Mouse (Mus musculus): ENCODE results near the gene Slc4a10.
"Not testable (repeated sequence)": the region's sequence is repeated elsewhere in the genome, so short reads cannot be mapped to it uniquely, and the experiment has no call there.

The Slc4a10 gene

GRCm38 (mm10) chr2:62046421-62046845, at the start of gene Slc4a10:
TSS of gene Slc4a10 (plus strand) at chr2:62046462.
- DNase-seq = peak; percentile 71

- DNase-seq = not testable (repeated sequence)
These were observed 45.0 kb upstream of the Slc4a10 start for GRCm38 (mm10) chr2:62001251-62001650.

GRCm38 (mm10) chr2:62018209-62018608, 28.1 kb upstream of the Slc4a10 start:
- DNase-seq = no peak

- DNase-seq = no peak
These were observed 720 bp downstream of the Slc4a10 start for GRCm38 (mm10) chr2:62046861-62047503.

GRCm38 (mm10) chr2:62047504-62048005, 1.3 kb downstream of the Slc4a10 start:
- peak; percentile 73 for DNase-seq

- no peak for DNase-seq
These were observed 1.9 kb downstream of the Slc4a10 start for GRCm38 (mm10) chr2:62048116-62048515.

GRCm38 (mm10) chr2:62076512-62076911, 30.2 kb downstream of the Slc4a10 start:
- no peak for DNase-seq

GRCm38 (mm10) chr2:62087566-62087965, 41.3 kb downstream of the Slc4a10 start:
- no peak for DNase-seq

GRCm38 (mm10) chr2:62088715-62089114, 42.5 kb downstream of the Slc4a10 start:
- no peak for DNase-seq

- DNase-seq = no peak
These were observed 42.9 kb downstream of the Slc4a10 start for GRCm38 (mm10) chr2:62089208-62089607.

GRCm38 (mm10) chr2:62100526-62100925, 54.3 kb downstream of the Slc4a10 start:
- DNase-seq = no peak

GRCm38 (mm10) chr2:62115346-62115745, 69.1 kb downstream of the Slc4a10 start:
- peak; percentile 56 for DNase-seq

- DNase-seq = no peak
These were observed 83.7 kb downstream of the Slc4a10 start for GRCm38 (mm10) chr2:62129975-62130374.

- DNase-seq = no peak
These were observed 88.6 kb downstream of the Slc4a10 start for GRCm38 (mm10) chr2:62134911-62135310.

GRCm38 (mm10) chr2:62147636-62148035, 101.4 kb downstream of the Slc4a10 start:
- DNase-seq = peak; percentile 39

GRCm38 (mm10) chr2:62149421-62149820, 103.2 kb downstream of the Slc4a10 start:
- DNase-seq = no peak

- peak; percentile 76 for DNase-seq
These were observed 104.6 kb downstream of the Slc4a10 start for GRCm38 (mm10) chr2:62150830-62151229.

GRCm38 (mm10) chr2:62210109-62210508, 163.8 kb downstream of the Slc4a10 start:
- no peak for DNase-seq

GRCm38 (mm10) chr2:62211106-62211505, 164.8 kb downstream of the Slc4a10 start:
- DNase-seq = no peak

GRCm38 (mm10) chr2:62227563-62227962, 181.3 kb downstream of the Slc4a10 start:
- DNase-seq = no peak

- no peak for DNase-seq
These were observed 185.0 kb downstream of the Slc4a10 start for GRCm38 (mm10) chr2:62231271-62231670.

- no peak for DNase-seq
These were observed 197.9 kb downstream of the Slc4a10 start for GRCm38 (mm10) chr2:62244167-62244566.

- no peak for DNase-seq
These were observed 222.2 kb downstream of the Slc4a10 start for GRCm38 (mm10) chr2:62268467-62268866.

- no peak for DNase-seq
These were observed 225.6 kb downstream of the Slc4a10 start for GRCm38 (mm10) chr2:62271840-62272239.

- DNase-seq = no peak
These were observed 232.5 kb downstream of the Slc4a10 start for GRCm38 (mm10) chr2:62278779-62279178.
